Mouse (Mus musculus): ENCODE measurements around the gene Kat7. TPM values are rescaled to one million over a fixed set of nuclear protein-coding genes. Genes with fewer than 3 reads are reported as not detected.

Kat7 gene
- total RNA-seq, 2 experiments from 2014 or later: 70.8 to 111 TPM

DNA sequence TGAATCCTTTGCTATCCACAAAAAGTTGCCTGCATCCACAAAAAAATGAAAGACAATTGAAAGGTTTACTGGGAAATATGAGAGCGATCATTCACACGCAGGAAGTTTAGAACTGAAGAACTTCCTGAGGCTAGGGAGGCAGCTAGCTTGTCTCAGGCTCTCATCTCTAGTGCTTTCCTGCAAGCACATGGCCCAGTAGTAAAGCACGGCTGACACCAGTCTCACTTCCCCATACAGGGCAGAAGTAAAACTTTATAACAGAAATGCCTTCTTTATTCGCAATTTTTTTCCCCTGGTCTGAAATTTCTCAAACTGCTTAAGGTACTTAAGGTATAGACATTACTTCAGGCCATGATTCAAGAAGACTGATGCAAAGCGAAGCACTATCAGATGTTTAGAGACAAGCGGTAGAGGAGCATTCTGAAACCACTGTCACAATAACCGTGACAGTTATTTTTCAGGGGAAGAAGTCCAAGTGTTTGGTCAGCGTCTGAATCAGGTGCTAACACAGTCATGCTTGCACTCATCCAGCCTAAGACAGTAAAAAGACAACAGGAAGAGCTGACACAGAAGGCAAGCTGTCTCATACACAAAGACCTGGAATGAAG is 16.9 kb downstream of the Kat7 start:
- peak; percentile 75 for ATAC-seq (replicated peaks; ENCODE audit: poor library complexity)

DNA sequence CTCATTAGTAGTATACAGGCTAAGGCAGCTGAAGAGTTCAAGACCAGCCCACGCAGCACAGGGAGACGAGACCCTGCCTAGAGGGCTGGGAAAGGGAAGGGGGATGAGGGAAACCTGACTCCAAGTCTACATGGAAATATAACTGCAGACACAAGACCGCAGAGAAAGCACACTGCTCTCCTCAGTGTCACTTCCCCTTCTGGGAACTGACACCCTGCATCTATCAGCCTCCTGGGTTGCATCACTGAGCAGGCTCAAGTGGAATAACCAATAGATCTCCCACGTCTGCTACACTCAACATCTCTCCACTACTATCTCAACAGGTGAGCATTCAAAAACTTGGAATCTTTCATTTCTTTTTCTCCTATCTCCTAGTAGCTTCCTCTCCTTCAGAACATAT is 18.0 kb downstream of the Kat7 start:
- ATAC-seq (replicated peaks; ENCODE audit: poor library complexity): peak; percentile 92

GRCm38 (mm10) chr11:95282331-95282730 is 27.7 kb downstream of the Kat7 start:
- no peak for ATAC-seq (replicated peaks; ENCODE audit: poor library complexity)

GRCm38 (mm10) chr11:95279061-95279659 is 30.9 kb downstream of the Kat7 start:
- ATAC-seq (replicated peaks; ENCODE audit: poor library complexity): no peak

DNA sequence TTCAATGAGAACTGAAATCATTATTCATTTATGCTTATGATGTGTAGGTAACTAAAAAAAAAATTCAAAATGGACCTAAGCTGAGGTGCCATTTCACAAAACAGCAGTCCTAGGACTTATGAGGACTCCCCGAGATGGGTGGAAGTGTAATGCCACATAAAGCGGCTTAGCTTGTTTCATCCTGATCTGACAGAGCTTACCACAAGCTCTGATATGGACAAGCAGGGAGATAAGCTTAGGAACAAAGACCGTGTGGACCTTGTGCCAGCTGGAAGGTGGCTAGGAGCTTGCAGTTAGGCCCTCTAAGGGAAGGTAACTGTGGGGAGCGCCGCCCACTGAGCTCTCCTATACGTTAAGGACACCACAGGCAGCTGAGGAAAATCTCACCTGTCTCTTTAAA is 34.0 kb downstream of the Kat7 start:
- no peak for ATAC-seq (replicated peaks; ENCODE audit: poor library complexity)

DNA sequence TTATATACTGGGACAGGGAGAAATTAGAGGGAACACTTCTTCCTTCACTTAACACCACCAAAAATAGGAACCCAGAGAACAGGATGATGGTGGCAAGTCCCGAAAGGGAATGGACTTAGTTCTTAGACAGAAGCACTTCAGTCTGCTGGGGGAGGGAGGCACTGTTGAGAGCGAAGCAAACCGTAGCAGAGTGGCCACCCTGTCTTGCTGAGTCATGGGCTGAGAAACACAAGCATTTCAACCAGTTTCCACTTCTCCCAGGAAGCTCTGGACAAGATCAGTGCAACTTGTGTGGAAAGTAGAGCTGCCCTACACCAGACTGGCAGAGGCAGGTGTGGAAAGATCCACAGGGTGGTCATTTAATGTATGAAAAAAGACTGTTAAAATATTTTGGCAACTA is 35.4 kb downstream of the Kat7 start:
- no peak for ATAC-seq (replicated peaks; ENCODE audit: poor library complexity)

GRCm38 (mm10) chr11:95273661-95274060 is 36.4 kb downstream of the Kat7 start:
- ATAC-seq (replicated peaks; ENCODE audit: poor library complexity): no peak

DNA sequence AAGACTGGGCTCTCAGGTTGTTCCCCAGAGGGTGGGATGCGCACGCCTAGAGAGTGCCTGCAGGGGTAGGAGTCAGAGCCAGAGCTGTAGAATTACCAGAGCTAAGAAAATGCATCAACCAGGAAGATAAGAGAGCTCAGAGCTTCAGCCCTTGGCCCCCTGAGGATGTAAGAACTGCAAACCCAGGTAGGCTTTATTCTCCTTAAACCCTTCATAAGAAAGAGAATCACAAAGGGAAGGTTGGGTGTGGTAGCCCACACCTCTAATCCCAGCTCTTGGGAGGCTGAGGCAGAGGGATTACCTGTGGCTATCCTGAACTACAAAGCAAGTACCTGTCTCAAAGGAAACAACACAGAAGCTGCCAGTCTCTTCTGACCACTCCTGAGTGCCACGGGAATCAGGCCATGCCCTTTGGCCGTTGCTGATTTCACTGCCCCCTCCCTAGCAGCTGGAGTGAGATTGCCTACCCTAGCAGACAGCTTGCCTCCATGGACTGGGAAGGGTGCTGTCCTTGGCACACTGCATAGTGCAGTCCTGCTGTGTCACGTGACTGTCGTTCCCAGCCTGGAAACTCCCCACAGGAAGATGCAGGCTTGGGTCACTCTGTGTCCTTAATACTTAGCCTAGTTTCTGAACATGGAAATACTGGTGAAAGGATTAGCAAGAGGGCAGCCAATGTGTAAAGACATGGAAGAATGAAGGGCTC is 43.4 kb downstream of the Kat7 start:
- ATAC-seq (replicated peaks; ENCODE audit: poor library complexity): no peak

DNA sequence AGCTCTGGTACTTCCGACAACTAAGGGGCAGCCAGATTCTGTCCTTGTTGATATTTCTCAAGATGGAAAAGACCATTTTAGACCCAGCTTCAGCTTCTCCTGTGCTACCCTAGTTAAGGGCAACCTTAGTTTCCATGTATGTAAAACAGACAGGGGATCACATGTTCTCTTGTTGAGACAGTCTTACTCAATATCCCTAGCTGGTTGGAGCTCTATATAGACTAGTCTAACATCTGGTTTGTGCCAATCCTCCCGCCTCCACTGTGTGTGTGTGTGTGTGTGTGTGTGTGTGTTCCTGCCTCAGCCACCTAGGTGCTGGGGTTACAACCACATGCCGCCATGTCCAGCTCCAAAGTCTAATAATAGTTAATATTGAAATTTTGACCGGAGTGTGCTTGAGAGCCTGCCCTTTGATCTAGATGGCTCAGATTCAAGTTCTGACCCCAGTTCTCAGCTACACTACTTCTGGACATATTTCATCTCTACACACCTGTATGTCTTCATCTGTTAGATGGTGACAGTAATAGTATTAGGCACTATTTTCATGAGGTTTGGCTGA is 45.5 kb downstream of the Kat7 start:
- no peak for ATAC-seq (replicated peaks; ENCODE audit: poor library complexity)

DNA sequence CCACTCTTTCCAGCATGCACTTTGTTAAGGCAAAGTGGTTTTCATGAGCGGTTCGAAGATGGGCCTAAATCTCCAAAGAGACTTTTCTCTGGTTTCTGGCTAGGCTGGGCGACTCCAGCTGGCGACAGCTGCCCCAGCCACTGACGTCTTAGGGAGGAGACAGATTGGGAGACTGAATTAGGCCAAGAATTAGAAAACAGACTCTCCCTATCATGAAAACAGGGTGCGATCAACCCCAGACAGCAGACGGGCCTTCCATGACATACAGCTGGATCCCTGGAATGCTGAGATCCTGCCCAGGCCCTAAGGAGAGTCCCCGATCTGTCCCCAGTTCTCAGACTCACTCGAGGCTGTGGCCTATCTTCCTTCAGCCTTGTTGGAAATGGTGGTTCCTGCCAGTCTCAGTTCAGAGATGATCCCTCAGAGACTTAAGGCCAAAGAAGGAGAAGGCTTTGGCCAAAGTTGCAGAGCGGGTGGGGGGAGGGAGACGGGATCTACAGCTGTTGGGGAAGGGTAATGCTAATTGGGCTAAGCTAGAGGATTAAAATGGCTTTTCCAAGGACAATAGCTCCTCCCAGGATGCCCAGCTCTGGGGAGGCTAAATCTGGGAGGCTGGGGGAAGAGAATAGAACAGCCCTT is 46.1 kb downstream of the Kat7 start:
- ATAC-seq (replicated peaks; ENCODE audit: poor library complexity): no peak

DNA sequence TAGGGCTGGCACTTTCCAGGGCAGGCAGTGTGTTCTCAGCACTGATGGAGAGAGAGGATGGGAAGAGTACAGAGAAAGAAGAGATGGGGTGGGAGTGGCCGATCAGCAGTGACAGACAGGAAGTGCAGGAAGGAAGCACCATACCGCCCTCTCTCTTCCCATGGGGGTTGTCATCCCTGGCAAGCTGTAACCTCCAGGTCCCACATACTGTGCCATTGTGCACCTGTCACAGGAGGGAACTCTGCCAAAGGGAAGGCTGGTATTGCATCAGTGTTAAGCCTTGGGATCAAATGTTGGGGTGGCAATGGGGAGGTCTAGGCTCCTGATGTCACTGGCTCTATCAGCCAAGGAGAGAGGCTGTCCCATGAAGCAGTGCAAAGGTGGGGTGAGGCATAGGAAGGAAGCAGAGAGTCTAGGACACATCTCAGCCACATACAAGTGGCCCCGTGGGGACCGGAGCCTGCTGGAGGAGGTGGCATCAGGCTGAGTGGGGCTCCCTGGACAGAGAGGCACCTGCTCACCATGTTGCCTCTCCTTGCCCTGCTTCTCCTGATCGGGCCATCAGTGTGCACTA is 48.8 kb downstream of the Kat7 start, which contains the start of gene Tac4:
Gene Tac4 (plus strand): TSS at position 352 of the 574 bp plus-strand sequence.
- no peak for ATAC-seq (replicated peaks; ENCODE audit: poor library complexity)

DNA sequence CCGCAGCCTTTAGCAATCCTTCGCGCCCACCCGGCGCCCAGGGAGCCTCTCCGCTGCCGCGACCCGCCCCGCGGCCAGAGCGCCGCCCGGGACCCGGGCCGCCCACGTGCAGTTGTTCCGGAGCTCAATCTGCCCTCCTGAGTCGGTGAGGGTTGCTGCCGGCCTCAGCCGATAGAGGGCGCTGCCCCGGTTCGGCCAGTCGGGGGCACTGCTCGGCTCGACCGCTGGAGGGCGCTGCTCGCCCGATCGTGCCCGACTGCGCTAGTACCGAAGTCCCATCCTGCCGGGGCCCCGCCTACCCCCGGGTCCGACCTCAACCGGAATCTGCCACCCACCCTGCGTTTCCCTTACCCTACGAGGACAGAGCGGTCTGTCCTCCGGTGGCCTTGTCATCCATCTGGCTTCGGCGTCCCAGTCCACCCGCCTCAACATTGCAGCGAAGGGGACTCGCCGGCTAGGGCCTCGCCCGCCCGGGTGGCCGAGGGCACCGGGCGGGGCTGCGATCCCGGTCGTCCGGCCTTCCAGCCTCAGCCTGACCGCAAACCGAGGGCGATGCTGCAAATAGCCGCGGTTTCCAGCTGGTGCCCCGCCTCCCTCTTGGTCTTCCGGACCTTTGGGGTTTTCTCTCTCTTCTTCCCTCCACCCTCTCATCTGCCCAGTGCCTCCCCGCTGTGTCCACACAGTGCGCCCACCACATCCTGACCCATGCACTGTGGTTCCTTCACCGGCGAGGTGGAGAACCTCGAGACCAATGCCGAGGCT is 50.8 kb downstream of the Kat7 start:
- ATAC-seq (replicated peaks; ENCODE audit: poor library complexity): peak; percentile 75

GRCm38 (mm10) chr11:95258490-95258889 is 51.6 kb downstream of the Kat7 start:
- peak; percentile 59 for ATAC-seq (replicated peaks; ENCODE audit: poor library complexity)

- ATAC-seq (replicated peaks; ENCODE audit: poor library complexity): no peak
Measured at GRCm38 (mm10) chr11:95257930-95258329, 52.1 kb downstream of the Kat7 start.

GRCm38 (mm10) chr11:95255747-95256146 is 54.3 kb downstream of the Kat7 start:
- no peak for ATAC-seq (replicated peaks; ENCODE audit: poor library complexity)

DNA sequence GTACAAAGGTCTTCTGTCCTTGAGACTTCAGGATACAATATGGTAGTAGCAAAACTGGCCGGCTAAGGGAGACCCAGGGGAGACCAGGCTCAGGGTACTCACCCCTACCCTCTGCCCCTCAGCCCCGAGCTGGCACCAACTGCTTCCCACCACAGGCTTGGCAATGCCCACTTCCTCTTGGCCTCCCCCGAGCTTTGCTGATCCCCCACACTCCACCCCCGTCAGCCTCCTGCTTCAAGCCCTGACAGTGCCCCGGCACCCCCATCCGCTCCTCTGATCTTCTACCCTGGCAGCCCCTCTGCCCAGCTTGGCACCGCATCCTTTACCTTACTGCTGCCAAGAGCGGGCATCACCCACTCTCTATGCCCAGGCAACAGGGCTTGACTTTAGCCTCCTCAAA is 55.9 kb downstream of the Kat7 start:
- ATAC-seq (replicated peaks; ENCODE audit: poor library complexity): peak; percentile 35

GRCm38 (mm10) chr11:95252104-95252503 is 57.9 kb downstream of the Kat7 start:
- ATAC-seq (replicated peaks; ENCODE audit: poor library complexity): no peak

DNA sequence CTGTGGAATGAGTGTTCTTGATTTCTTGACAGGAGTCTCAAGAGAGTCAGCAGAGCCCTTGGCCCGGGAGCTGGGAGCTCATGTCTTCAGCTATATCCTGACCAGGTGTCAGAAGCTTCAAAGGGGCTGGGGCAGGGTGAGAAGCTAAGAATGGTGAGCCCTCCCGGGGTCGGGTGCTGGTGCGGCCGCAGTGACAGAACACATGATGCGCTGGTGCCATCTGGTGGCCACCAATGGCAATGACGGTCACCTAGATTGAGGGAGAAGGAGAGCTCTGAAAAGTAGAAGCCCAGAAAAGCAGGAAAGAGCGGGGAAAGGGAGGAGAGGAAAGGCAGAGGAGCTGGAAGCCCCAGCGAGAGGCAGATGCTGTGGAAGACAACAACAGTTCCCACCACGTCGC is 58.8 kb downstream of the Kat7 start:
- ATAC-seq (replicated peaks; ENCODE audit: poor library complexity): peak; percentile 87

DNA sequence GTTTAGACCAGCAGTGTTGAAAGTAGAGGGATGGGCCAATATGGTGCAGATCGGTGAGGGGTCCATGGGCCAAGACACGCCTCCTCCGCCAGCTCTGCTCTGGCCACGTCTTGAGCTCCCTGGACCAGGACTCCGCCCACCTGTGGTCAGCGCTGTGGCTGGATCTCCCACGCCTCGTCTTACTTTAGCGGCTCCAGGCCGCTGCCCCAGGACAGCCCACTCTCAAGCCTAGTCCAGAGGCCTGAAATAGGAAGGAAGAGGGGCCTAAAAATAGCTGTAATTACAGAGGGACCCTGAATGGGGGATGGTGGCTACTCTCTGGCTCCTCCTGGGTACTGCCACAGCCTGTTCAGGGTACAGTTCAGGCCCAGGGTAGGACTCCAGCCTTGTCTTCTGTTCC is 59.9 kb downstream of the Kat7 start:
- 0 out of 2 replicates have a peak, but pooled peaks have one; percentile 29 for ATAC-seq (replicated peaks; ENCODE audit: poor library complexity)

- no peak for ATAC-seq (replicated peaks; ENCODE audit: poor library complexity)
Measured at GRCm38 (mm10) chr11:95247065-95247464, 63.0 kb downstream of the Kat7 start.
